Mouse (Mus musculus): ENCODE measurements at regions not wholly inside any gene's neighbourhood (a gene's known extent, or its start where the extent isn't known, plus 50 kb on each side); places are given as distances from the start of the nearest gene placed in this dataset.
A peak's percentile ranks its signal among the peaks of the same experiment; 100 is the strongest.

- no peak for DNase-seq
Measured at GRCm38 (mm10) chr2:3941496-3941895, 76.0 kb upstream of the Frmd4a start.

GRCm38 (mm10) chr2:3947432-3947831 is 70.1 kb upstream of the Frmd4a start:
- no peak for DNase-seq

GRCm38 (mm10) chr2:3948331-3948730 is 69.2 kb upstream of the Frmd4a start:
- no peak for DNase-seq

- no peak for DNase-seq
Measured at GRCm38 (mm10) chr2:3957491-3957890, 60.0 kb upstream of the Frmd4a start.

GRCm38 (mm10) chr2:3958065-3958641 is 59.4 kb upstream of the Frmd4a start:
- DNase-seq = peak; percentile 50

- no peak for DNase-seq
Measured at GRCm38 (mm10) chr2:3958711-3959110, 58.8 kb upstream of the Frmd4a start.

GRCm38 (mm10) chr2:3959181-3959580 is 58.3 kb upstream of the Frmd4a start:
- DNase-seq = no peak

- DNase-seq = no peak
Measured at GRCm38 (mm10) chr2:3960213-3960612, 57.3 kb upstream of the Frmd4a start.

- peak; percentile 78 for DNase-seq
Measured at GRCm38 (mm10) chr2:3964351-3964750, 53.2 kb upstream of the Frmd4a start.

Data from embryo, embryonic 11 days (tissue).